ENCODE assay signal across 34 mouse cellular contexts in the genomic region with DNA sequence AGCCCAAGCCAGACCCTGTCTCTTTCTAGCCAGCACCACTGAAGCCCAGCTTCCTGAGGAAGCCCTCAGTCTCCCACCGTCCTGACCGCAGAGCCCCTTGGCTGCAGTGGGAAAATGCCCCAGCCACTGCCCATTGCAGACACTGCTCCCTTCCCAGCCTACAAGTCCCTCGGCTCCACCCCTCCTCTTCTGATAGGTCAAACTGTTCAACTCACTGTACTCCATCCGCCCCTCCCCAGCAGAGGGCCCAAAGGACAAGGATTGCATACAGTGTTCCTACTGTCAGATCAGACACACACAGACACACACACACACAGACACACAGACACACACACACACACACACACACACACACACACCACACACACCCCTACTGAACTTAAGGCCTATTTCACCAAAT. TPM values are rescaled to one million over a fixed set of nuclear protein-coding genes. Genes with fewer than 3 reads are reported as not detected.
A peak's percentile ranks its signal among the peaks of the same experiment; 100 is the strongest.
DNase-seq lines count a peak whose midpoint lies in the region; ATAC-seq and TF ChIP-seq lines count a peak whose summit lies in the region.
"Had no signal": no experiment of that assay in that cellular context is flagged by ENCODE, and none has a peak within 500 bp of the region (broad histone marks: within the 10 kb centered on the region; RNA-seq: fewer than 3 reads in every experiment).

No protein-coding gene starts in this region.

- peak; percentile 70 for ATAC-seq in liver, embryonic 15.5 days (ENCODE audit: insufficient read depth)
- ATAC-seq: hindbrain, postnatal 0 days; Patski had no signal

- peak; percentile 14 for DNase-seq in 416B (ENCODE audit: low read depth)
- DNase-seq in liver, result peak; percentile 26
- DNase-seq in thymus, postnatal 14 days, result no peak
- DNase-seq in layer of hippocampus, postnatal 36 days, result no peak
- DNase-seq in cerebellum, adult 11-12 months, result no peak
- no peak for DNase-seq in right cerebral cortex, postnatal 25 days
- DNase-seq: adrenal gland, adult 2 months; adrenal gland, postnatal 36 days; cerebellum, adult 2 months; cerebellum, postnatal 14 days; gastrocnemius, postnatal 14 days; heart, postnatal 36 days; kidney, adult 11 months; kidney, postnatal 14 days; lung, adult 18-20 months; midbrain, embryonic 14.5 days; right cerebral cortex, postnatal 4 days; thymus, adult 18-20 months; thymus, postnatal 36 days had no signal

- H3K27me3 ChIP-seq in E14TG2a.4 (ENCODE audit: insufficient read depth, low read length), result no peaks in the 10 kb centered on the region
- no peaks in the 10 kb centered on the region for H3K27me3 ChIP-seq in liver, embryonic 15.5 days
- H3K27me3 ChIP-seq: CH12.LX; embryonic facial prominence, embryonic 15.5 days; forebrain, embryonic 12.5 days; hindbrain, embryonic 12.5 days; limb, embryonic 12.5 days; neural tube, embryonic 15.5 days; Patski had no signal

- H3K4me2 ChIP-seq in liver, embryonic 15.5 days, result no peak overlapping the region
- H3K4me2 ChIP-seq: embryonic facial prominence, embryonic 15.5 days; forebrain, embryonic 12.5 days; hindbrain, embryonic 12.5 days; limb, embryonic 12.5 days; neural tube, embryonic 15.5 days had no signal

- no peaks in the 10 kb centered on the region for H3K9me3 ChIP-seq in E14TG2a.4 (ENCODE audit: low read length)
- H3K9me3 ChIP-seq in liver, embryonic 15.5 days (replicated peaks), result no peaks in the 10 kb centered on the region
- H3K9me3 ChIP-seq: embryonic facial prominence, embryonic 10.5 days; embryonic facial prominence, embryonic 15.5 days; forebrain, embryonic 12.5 days; heart, embryonic 10.5 days; hindbrain, embryonic 12.5 days; limb, embryonic 12.5 days; neural tube, embryonic 15.5 days had no signal

- H3K4me1 ChIP-seq in E14TG2a.4 (replicated peaks; ENCODE audit: low read depth, low read length), result peaks cover 63% of the 10 kb centered on the region
- H3K4me1 ChIP-seq in liver, embryonic 15.5 days (replicated peaks), result 0 out of 2 replicates have a peak, but pooled peaks cover 3% of the 10 kb centered on the region
- H3K4me1 ChIP-seq: embryonic facial prominence, embryonic 10.5 days; embryonic facial prominence, embryonic 15.5 days; forebrain, embryonic 12.5 days; heart, embryonic 10.5 days; hindbrain, embryonic 12.5 days; limb, embryonic 12.5 days; neural tube, embryonic 15.5 days had no signal

- peaks cover 99% of the 10 kb centered on the region for H3K36me3 ChIP-seq in E14TG2a.4 (ENCODE audit: insufficient read depth, low read length)
- H3K36me3 ChIP-seq in liver, embryonic 15.5 days (replicated peaks), result peaks cover 75% of the 10 kb centered on the region

- no peak for TF ChIP-seq CTCF in E14TG2a.4 (conservative IDR thresholded peaks at IDR 0.05; ENCODE audit: low read length)

- WGBS in liver, embryonic 15.5 days (ENCODE audit: insufficient replicate concordance), result 68% methylated on average over 4 of the region's 4 CpGs

- H3K27ac ChIP-seq in liver, embryonic 15.5 days (replicated peaks), result no peak overlapping the region
- H3K27ac ChIP-seq: embryonic facial prominence, embryonic 10.5 days; embryonic facial prominence, embryonic 15.5 days; forebrain, embryonic 12.5 days; heart, embryonic 10.5 days; hindbrain, embryonic 12.5 days; hindbrain, postnatal 0 days; left cerebral cortex, adult 2 months; limb, embryonic 12.5 days; macrophage; neural tube, embryonic 15.5 days; stomach, postnatal 0 days had no signal

- no peak overlapping the region for H3K9ac ChIP-seq in liver, embryonic 15.5 days
- H3K9ac ChIP-seq: embryonic facial prominence, embryonic 15.5 days; forebrain, embryonic 12.5 days; hindbrain, embryonic 12.5 days; limb, embryonic 12.5 days; neural tube, embryonic 15.5 days had no signal

- peak overlapping the region; percentile 17; the same call in 1 of the 2 replicates for H3K4me3 ChIP-seq in E14TG2a.4 (replicated peaks; ENCODE audit: low read length)
- H3K4me3 ChIP-seq in liver, embryonic 15.5 days (replicated peaks), result no peak overlapping the region
- H3K4me3 ChIP-seq: embryonic facial prominence, embryonic 10.5 days; embryonic facial prominence, embryonic 15.5 days; forebrain, embryonic 12.5 days; heart, embryonic 10.5 days; hindbrain, embryonic 12.5 days; left cerebral cortex, adult 2 months; limb, embryonic 12.5 days; neural tube, embryonic 15.5 days had no signal

RNA-seq across cellular contexts. Expression of a gene that starts 13.3 kb away (rescaled TPM):
- polyA plus RNA-seq in liver, embryonic 15.5 days (2015; fragmentation: Nextera tagmentation; extraction: Ambion mirVana), result 22.8 and 24.9 TPM in 2 replicates
- total RNA-seq in layer of hippocampus, postnatal 36 days (2021), result 10 to 100 TPM; 56.1 to 57.3 TPM

Comparison
In these comparisons a context has a peak if more than half of its experiments do, and no peak if none do; other contexts are left out.
1. DNase-seq: peak in 416B (single experiment) and liver (single experiment); none in thymus, postnatal 14 days (single experiment), layer of hippocampus, postnatal 36 days (0 of 2), cerebellum, adult 11-12 months (single experiment) and right cerebral cortex, postnatal 25 days (single experiment).